Mouse (Mus musculus) monocyte, adult 5-6 weeks (primary cell): ENCODE data around the gene 1700080O16Rik. TPM values are rescaled to one million over a fixed set of nuclear protein-coding genes. Genes with fewer than 3 reads are reported as not detected.

Experiments used
- ATAC-seq: fragments of 153-309, 156-312 bp; replicated peaks from 2 replicates; pipeline ENCODE4 v1.8.0; 2017; ENCODE audit warnings: mild to moderate bottlenecking; ENCODE audit not compliant: low TSS enrichment, insufficient number of reproducible peaks, severe bottlenecking, poor library complexity, low FRiP score
- total RNA-seq: library from RNA; stranded (forward); fragments of 200-1000, 200-491, 200-594 nt; gene quantifications from 3 replicates; pipeline ENCODE4 v1.2.3, GENCODE M21; 2017

Gene 1700080O16Rik
- total RNA-seq: not detected in 3 replicates

DNA sequence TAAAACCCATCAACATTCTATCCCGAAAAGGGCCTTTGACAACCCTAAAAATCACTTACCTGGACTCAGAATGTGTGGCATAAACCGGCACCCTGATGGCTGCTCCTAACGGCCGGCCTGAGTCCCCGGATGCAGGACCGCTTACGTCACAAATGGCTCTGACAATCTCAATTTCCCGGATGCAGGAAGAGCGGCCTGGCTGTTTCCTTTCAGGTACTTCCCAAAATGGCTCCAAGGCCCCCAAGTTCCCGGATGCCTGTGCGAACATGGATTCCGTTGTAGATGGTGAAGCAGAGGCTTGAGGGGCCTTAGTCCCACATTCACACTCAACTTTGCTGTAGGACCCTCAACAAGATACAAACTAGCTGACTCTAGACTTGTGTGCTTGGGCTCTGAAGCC is at the start of gene 1700080O16Rik:
TSS of gene 1700080O16Rik (minus strand) at position 101 of the 400 bp plus-strand sequence.
- no peak for ATAC-seq

DNA sequence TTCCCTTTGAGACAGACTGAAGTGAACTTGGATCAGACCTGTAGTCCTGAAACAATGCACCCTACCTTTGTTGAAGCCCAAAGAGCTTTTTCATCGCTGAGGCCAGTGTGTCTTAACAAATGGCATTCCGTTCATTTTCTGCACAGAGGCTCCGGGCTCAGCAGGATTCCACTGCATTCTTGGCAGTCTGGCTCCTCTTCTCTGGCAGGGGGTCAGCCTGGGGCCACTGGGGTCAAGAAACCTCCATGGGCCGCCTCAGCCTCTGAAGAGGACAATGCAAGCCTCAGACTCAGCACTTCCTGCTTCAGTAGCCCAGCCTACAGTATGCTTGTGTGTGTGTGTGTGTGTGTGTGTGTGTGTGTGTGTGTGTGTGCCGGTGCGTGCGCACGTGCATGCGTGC is 45.1 kb upstream of the 1700080O16Rik start:
- no peak for ATAC-seq

GRCm38 (mm10) chrX:52000072-52000471 is 27.5 kb upstream of the 1700080O16Rik start:
- no peak for ATAC-seq

GRCm38 (mm10) chrX:51999426-51999825 is 26.9 kb upstream of the 1700080O16Rik start:
- ATAC-seq: no peak

GRCm38 (mm10) chrX:51976361-51976760 is 3.8 kb upstream of the 1700080O16Rik start:
- ATAC-seq: no peak

DNA sequence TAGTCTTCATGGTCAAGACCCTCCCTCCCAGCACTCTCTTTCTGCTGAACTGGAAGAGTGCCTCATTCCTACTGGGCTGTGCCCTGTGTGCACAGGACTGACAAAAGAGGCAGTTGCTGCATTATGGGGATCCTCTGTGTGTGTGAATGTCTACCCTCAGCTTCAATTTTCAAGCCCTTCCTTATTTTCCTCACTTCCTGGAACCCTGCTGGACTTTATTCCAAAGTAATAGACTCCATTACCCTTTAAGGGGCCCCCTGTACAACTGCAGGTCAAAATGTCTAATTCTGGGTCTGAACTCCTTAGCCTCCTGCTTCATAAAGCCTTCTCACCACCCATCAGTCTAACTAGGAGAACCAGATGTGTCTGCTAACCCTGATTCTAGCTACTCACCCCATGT is 2.0 kb upstream of the 1700080O16Rik start:
- no peak for ATAC-seq

DNA sequence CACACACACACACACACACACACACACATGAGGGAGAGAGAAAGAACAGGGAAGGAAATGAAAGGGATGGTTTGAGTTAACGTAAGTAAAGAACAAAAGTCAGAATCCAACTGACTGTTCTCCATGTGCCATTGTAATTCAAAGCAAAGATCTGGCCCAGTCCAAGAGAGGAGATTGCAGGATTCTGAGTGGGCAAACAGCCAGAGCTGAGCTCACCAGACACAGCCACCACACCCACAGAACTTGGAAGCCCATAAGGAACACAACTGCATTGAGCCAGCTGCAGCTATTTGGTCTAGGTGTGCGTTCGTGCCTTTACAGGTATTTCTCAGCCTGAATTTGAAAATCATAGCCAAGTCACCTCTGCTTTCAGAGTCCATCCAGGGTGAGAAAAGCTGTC is 24.5 kb downstream of the 1700080O16Rik start:
- no peak for ATAC-seq

DNA sequence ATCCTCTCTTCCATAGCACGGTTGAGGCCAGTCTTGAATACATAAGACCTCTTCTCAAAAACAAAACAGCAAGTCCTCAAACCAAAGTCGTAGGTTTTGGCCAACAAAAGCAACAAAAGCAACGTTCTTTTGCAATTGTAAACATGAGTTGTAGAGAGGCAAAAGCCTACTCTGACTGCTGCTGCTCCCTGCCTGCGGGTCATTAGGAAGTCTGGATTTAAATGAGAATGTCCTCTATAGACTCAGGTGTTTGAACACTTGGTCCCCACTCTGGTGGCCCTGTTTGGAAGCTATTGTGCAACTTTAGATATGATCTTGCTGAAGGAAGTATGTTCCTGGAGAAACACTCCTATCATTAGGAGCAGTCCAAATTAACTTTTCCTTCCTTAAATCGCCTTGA is 34.5 kb downstream of the 1700080O16Rik start:
- ATAC-seq: no peak

- ATAC-seq: no peak
These were observed 53.5 kb downstream of the 1700080O16Rik start for GRCm38 (mm10) chrX:51919091-51919490.

Other genes with a start within 250 kb of the 1700080O16Rik start
- gene Usp26, start 171.5 kb downstream of the 1700080O16Rik start, total RNA-seq: not detected in 3 replicates
- gene Gpc4, start 192.5 kb upstream of the 1700080O16Rik start, total RNA-seq: 0.39 to 1.2 TPM in 2 of 3 replicates, not detected in the other